Mouse (Mus musculus): ENCODE results near the gene Erf. TPM values are rescaled to one million over a fixed set of nuclear protein-coding genes. Genes with fewer than 3 reads are reported as not detected.
A peak's percentile ranks its signal among the peaks of the same experiment; 100 is the strongest.

Gene Erf
- polyA plus RNA-seq, 2 experiments from 2014 or later: 0.22 to 0.42 TPM

DNA sequence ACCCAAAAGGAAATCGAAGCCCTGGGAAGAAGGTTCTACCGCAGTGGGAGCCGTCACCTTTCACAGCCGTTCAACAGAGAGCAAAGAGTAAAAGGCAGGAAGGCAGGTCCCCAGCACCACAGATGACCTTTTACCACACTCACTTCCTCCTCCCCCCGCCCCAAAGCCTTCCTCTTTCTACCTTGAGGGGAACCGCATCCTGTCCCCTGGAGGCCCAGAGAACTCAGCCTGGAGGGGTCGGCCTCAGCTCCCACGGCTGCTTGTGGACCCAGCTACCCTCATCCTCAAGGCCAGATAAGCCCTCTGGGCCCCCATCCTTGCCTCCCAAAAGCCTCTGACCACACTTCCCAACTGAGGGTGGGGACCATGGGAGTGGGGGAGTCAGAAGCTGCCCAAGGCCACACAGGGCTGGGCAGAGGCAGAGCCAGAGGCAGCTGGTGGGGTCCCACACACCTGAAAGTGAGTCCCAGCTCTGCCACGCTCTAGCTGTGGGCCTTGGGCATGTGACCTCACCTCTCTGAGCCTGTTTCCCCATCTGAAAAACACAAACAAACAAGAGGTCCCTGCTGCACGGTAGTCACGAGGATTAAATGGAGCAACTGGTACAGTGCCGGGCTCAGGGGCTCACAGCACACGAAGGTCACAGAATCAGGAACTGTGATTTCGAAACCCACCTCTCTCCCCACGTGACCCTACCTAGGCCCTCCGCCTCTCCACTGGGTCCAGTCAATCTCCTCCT lies 45.0 kb downstream of the Erf start:
- ATAC-seq: peak; percentile 86

DNA sequence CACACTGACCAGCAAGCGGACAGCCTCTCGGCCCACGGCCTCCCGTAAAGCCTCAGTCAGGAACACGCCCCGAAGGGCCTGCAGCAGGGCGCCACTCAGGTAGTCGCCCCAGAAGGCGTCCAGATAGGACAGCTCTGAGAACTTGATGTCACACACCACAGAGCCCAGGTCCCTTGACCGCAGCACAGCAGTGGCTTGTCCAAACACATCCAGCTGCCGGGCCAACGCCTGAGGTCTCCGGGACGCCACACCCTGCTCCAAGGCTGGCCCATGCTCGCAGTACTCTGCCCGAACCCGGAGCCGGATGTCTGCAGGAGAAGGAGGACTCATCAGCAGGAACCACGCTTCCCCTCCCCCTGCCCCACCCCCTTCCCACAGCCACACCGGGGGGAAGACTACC lies 46.9 kb downstream of the Erf start:
- ATAC-seq: no peak

DNA sequence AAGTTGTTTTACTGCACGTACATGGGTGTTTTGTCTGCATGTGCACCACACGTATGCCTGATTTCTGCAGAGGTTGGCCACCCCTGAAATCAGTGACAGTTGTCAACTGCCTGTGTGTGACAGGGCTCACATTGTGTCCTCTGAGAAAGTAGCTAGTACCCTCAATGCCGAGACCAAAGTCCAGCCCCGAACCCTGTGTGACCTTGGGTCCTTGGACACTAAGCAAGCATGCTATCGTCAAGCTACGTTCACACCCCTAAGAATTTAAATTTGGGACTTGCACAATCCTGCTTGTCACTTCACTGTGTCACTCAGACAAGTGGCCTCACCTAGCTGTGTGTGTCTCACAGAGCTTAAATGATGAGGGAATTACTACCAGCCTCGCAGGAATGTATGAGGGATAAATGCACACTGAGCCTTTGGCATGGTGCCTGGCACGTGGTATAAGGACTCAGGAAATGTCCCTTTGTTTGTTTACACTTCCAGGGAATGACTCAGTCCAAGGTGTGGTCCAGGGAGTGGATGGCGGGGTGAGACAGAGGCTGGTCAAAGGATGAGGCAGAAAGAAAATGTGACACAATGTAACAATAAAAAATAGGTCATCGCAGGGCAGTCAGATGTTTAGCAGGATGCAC lies 53.1 kb downstream of the Erf start:
- no peak for ATAC-seq

DNA sequence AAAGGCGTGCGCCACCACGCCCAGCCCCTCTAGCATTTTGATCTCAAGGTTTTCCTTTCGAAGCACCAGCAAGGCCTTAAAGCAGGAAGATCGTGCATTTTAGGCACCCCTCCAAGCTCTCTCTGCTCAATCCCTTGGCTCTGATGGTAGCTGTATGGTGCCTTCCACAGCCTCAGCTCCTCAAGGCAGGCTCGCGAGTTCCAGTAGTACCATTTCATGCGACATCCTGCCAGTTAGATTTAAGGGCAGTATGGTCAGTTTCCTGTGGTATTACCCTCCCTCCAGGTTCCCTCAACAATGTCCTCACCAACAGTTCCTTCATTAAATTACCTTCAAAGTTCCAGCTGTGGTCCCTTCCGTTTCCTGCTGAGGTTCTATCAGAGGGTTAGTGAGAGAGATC lies 54.5 kb downstream of the Erf start:
- no peak for ATAC-seq

- no peak for ATAC-seq
These were observed 55.4 kb downstream of the Erf start for GRCm38 (mm10) chr7:25195148-25195547.

Other genes with a start within 250 kb of the Erf start
- gene Atp1a3, start 244.8 kb downstream of the Erf start, polyA plus RNA-seq (2017; shearing (Covaris generic)): 1 to 10 TPM; 2.3 TPM
- 1 to 10 TPM; 4.1 to 4.5 TPM for gene Grik5, start 178.4 kb downstream of the Erf start, polyA plus RNA-seq (2017; shearing (Covaris generic))
- 10 to 100 TPM; 11.3 to 15.1 TPM for gene Zfp574, start 178.2 kb downstream of the Erf start, polyA plus RNA-seq (2017; shearing (Covaris generic))
- gene Pou2f2, start 71.0 kb downstream of the Erf start, polyA plus RNA-seq (2017; shearing (Covaris generic)): 10 to 100 TPM; 25.9 to 29.4 TPM
- 10 to 100 TPM; 23.6 to 29.8 TPM for gene Dedd2, start 30.1 kb downstream of the Erf start, polyA plus RNA-seq (2017; shearing (Covaris generic))
- gene Zfp526, start 29.3 kb downstream of the Erf start, polyA plus RNA-seq (2017; shearing (Covaris generic)): 1 to 10 TPM; 2.8 to 3.0 TPM
- gene Gsk3a, start 12.9 kb downstream of the Erf start, polyA plus RNA-seq (2017; shearing (Covaris generic)): 10 to 100 TPM in 1 of 2 experiments, 1 to 10 TPM in 1; 8.9 to 11.3 TPM
- gene Cic, start 16.9 kb upstream of the Erf start, polyA plus RNA-seq (2017; shearing (Covaris generic)): 10 to 100 TPM; 24.1 to 27.2 TPM
- 10 to 100 TPM; 23.6 to 42.6 TPM for gene Pafah1b3, start 47.2 kb upstream of the Erf start, polyA plus RNA-seq (2017; shearing (Covaris generic))
- gene Prr19, start 50.6 kb upstream of the Erf start, polyA plus RNA-seq (2017; shearing (Covaris generic)): not detected
- gene Tmem145, start 55.3 kb upstream of the Erf start, polyA plus RNA-seq (2017; shearing (Covaris generic)): not detected
- gene Megf8, start 66.4 kb upstream of the Erf start, polyA plus RNA-seq (2017; shearing (Covaris generic)): under 1 TPM; 0.10 to 0.11 TPM
- gene Cnfn, start 119.0 kb upstream of the Erf start, polyA plus RNA-seq (2017; shearing (Covaris generic)): not detected
- gene Lipe, start 147.9 kb upstream of the Erf start, polyA plus RNA-seq (2017; shearing (Covaris generic)): 10 to 100 TPM; 14.2 to 24.4 TPM
- gene Cxcl17, start 162.1 kb upstream of the Erf start, polyA plus RNA-seq (2017; shearing (Covaris generic)): not detected
- gene Ceacam1, start 226.8 kb upstream of the Erf start, polyA plus RNA-seq (2017; shearing (Covaris generic)): 1 to 10 TPM in 1 of 2 experiments, not detected in 1; 1.2 TPM